8 mouse cellular contexts compared by ENCODE assay signal in the genomic region with DNA sequence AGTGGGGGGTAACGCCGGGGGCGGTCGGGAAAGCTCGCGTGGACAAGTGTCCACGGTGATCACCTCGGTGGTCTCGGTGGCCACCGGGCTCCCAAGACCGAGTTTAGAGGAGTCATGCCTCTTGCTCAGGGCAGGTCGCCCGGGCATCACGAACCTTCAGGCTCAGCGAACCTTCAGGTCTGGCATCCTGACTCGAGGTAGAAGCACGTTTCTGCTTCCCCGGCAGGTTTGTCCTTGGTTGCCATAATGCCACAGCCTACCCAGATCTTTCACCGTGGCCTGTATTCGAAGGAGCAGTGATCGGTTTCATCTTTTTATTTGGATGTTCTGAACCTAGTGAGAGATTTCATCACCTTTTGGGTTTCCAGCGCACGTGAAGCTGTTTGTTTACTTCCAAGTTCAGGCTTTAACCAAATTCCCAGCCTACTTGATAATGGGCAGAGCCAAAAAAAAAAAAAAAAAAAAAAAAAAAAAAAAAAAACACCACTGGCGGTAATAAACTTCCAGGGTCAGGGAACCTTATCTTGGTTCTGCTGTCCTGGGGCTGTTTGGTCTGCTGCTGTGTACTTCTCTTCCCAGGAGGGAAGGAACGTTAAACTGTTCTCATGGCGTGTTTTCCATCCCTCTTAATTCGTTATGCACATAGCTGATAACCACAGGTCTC. TPM values are rescaled to one million over a fixed set of nuclear protein-coding genes. Genes with fewer than 3 reads are reported as not detected.
DNase-seq lines count a peak whose midpoint lies in the region; ATAC-seq and TF ChIP-seq lines count a peak whose summit lies in the region.

No protein-coding gene starts in this region.

- no peaks in the 10 kb centered on the region for H3K36me3 ChIP-seq in neural tube, embryonic 11.5 days (ENCODE audit: control insufficient read depth, insufficient read depth, low read length)
- H3K36me3 ChIP-seq in limb, embryonic 10.5 days = no peaks in the 10 kb centered on the region
- H3K36me3 ChIP-seq in midbrain, postnatal 0 days (ENCODE audit: insufficient read depth, low read length) = no peaks in the 10 kb centered on the region

- 1% methylated on average over 27 of the region's 27 CpGs for WGBS in neural tube, embryonic 11.5 days
- WGBS in limb, embryonic 10.5 days = 2% methylated on average over 27 of the region's 27 CpGs
- 1% methylated on average over 27 of the region's 27 CpGs for WGBS in midbrain, postnatal 0 days

- DNase-seq in CD4-positive, CD25-positive, alpha-beta regulatory T cell, adult 2 months (ENCODE audit: low read depth, low spot score) = peak; percentile 62
- no peak for DNase-seq in neural tube, embryonic 11.5 days (ENCODE audit: low spot score)
- DNase-seq in neural tube, embryonic 10.5 days (ENCODE audit: extremely low spot score, low spot score) = no peak
- DNase-seq in fibroblast of lung, adult 2 months (ENCODE audit: low read depth) = peak; percentile 11
- no peak for DNase-seq in limb, embryonic 10.5 days (ENCODE audit: low spot score)
- peak; percentile 12 for DNase-seq in midbrain, postnatal 0 days (ENCODE audit: low spot score)
- no peak for DNase-seq in cerebellum, postnatal 4 days (ENCODE audit: low spot score in 2 of 2)

- peak overlapping the region; percentile 49 for H3K4me2 ChIP-seq in neural tube, embryonic 11.5 days (ENCODE audit: low read depth)
- peak overlapping the region; percentile 53 for H3K4me2 ChIP-seq in midbrain, postnatal 0 days (ENCODE audit: low read depth, low read length, poor library complexity, severe bottlenecking)

- TF ChIP-seq CTCF in midbrain, postnatal 0 days (IDR thresholded peaks at IDR 0.05) = no peak

- H3K9me3 ChIP-seq in neural tube, embryonic 11.5 days (ENCODE audit: control insufficient read depth, low read length) = no peaks in the 10 kb centered on the region
- no peaks in the 10 kb centered on the region for H3K9me3 ChIP-seq in limb, embryonic 10.5 days (replicated peaks)
- H3K9me3 ChIP-seq in midbrain, postnatal 0 days (ENCODE audit: low read length) = no peaks in the 10 kb centered on the region

- peak overlapping the region; percentile 67 for H3K9ac ChIP-seq in neural tube, embryonic 11.5 days (ENCODE audit: low read length)
- H3K9ac ChIP-seq in midbrain, postnatal 0 days (replicated peaks; ENCODE audit: low read length, poor library complexity, severe bottlenecking) = peak overlapping the region; percentile 60

- peak overlapping the region; percentile 82 for H3K27ac ChIP-seq in neural tube, embryonic 11.5 days (ENCODE audit: low read depth, low read length)
- peak overlapping the region; percentile 94 for H3K27ac ChIP-seq in limb, embryonic 10.5 days
- H3K27ac ChIP-seq in midbrain, postnatal 0 days (ENCODE audit: low read depth, low read length) = peak overlapping the region; percentile 75

- H3K4me3 ChIP-seq in neural tube, embryonic 11.5 days (ENCODE audit: low read depth, low read length) = peak overlapping the region; percentile 71
- H3K4me3 ChIP-seq in limb, embryonic 10.5 days = peak overlapping the region; percentile 80
- H3K4me3 ChIP-seq in midbrain, postnatal 0 days (ENCODE audit: low read depth, low read length) = peak overlapping the region; percentile 55

- H3K27me3 ChIP-seq in neural tube, embryonic 11.5 days (ENCODE audit: control insufficient read depth, insufficient read depth, low read length) = no peaks in the 10 kb centered on the region
- H3K27me3 ChIP-seq in limb, embryonic 10.5 days (ENCODE audit: low read depth, poor library complexity, severe bottlenecking) = no peaks in the 10 kb centered on the region
- H3K27me3 ChIP-seq in midbrain, postnatal 0 days (ENCODE audit: insufficient read depth, low read length) = no peaks in the 10 kb centered on the region

- H3K4me1 ChIP-seq in neural tube, embryonic 11.5 days (ENCODE audit: control insufficient read depth, insufficient read depth, low read length) = 0 out of 2 replicates have a peak, but pooled peaks cover 2% of the 10 kb centered on the region
- H3K4me1 ChIP-seq in limb, embryonic 10.5 days = peaks cover 15% of the 10 kb centered on the region
- H3K4me1 ChIP-seq in midbrain, postnatal 0 days (ENCODE audit: insufficient read depth, low read length) = no peaks in the 10 kb centered on the region; the same call in 1 of the 2 replicates

- no peak for ATAC-seq in CD4-positive, CD25-positive, alpha-beta regulatory T cell, adult 4 months
- ATAC-seq in neural tube, embryonic 11.5 days (ENCODE audit: insufficient read depth, low FRiP score, low TSS enrichment) = no peak
- peak; percentile 3; the same call in 1 of the 2 replicates for ATAC-seq in midbrain, postnatal 0 days (ENCODE audit: low FRiP score)

RNA-seq across cellular contexts. Expression of a gene that starts 0.8 kb away (rescaled TPM):
- 1 to 10 TPM; 2.4 to 4.1 TPM for polyA plus RNA-seq in CD4-positive, CD25-positive, alpha-beta regulatory T cell, adult 4 months (2017; shearing (Covaris generic))
- 17.8 and 19.4 TPM in 2 replicates for polyA plus RNA-seq in neural tube, embryonic 11.5 days (2014; fragmentation: Nextera tagmentation; extraction: Ambion mirVana)
- 11.6 and 11.8 TPM in 2 replicates for polyA plus RNA-seq in limb, embryonic 10.5 days (2016; fragmentation: Nextera tagmentation; extraction: Ambion mirVana)
- 46.5 and 59.2 TPM in 2 replicates for total RNA-seq in midbrain, postnatal 0 days (2014; rRNA removed)
- polyA plus RNA-seq in midbrain, postnatal 0 days (2015; fragmentation: Nextera tagmentation; extraction: Ambion mirVana) = 24.8 and 27.8 TPM in 2 replicates

RNA-seq across cellular contexts. Expression of a gene that starts 23.3 kb away (rescaled TPM):
- polyA plus RNA-seq in CD4-positive, CD25-positive, alpha-beta regulatory T cell, adult 4 months (2017; shearing (Covaris generic)) = not detected
- polyA plus RNA-seq in neural tube, embryonic 11.5 days (2014; fragmentation: Nextera tagmentation; extraction: Ambion mirVana) = not detected in 2 replicates
- polyA plus RNA-seq in limb, embryonic 10.5 days (2016; fragmentation: Nextera tagmentation; extraction: Ambion mirVana) = not detected in 2 replicates
- total RNA-seq in midbrain, postnatal 0 days (2014; rRNA removed) = not detected in 2 replicates
- polyA plus RNA-seq in midbrain, postnatal 0 days (2015; fragmentation: Nextera tagmentation; extraction: Ambion mirVana) = not detected in 2 replicates

RNA-seq across cellular contexts. Expression of a gene that starts 30.2 kb away (rescaled TPM):
- polyA plus RNA-seq in CD4-positive, CD25-positive, alpha-beta regulatory T cell, adult 4 months (2017; shearing (Covaris generic)) = not detected
- polyA plus RNA-seq in neural tube, embryonic 11.5 days (2014; fragmentation: Nextera tagmentation; extraction: Ambion mirVana) = 44.2 and 48.9 TPM in 2 replicates
- 22.9 and 29.2 TPM in 2 replicates for polyA plus RNA-seq in limb, embryonic 10.5 days (2016; fragmentation: Nextera tagmentation; extraction: Ambion mirVana)
- total RNA-seq in midbrain, postnatal 0 days (2014; rRNA removed) = 34.1 and 35.6 TPM in 2 replicates
- polyA plus RNA-seq in midbrain, postnatal 0 days (2015; fragmentation: Nextera tagmentation; extraction: Ambion mirVana) = 30.9 and 31.5 TPM in 2 replicates

Comparison
In these comparisons a context has a peak if more than half of its experiments do, and no peak if none do; other contexts are left out.
1. DNase-seq: peak in CD4-positive, CD25-positive, alpha-beta regulatory T cell, adult 2 months (single experiment), fibroblast of lung, adult 2 months (single experiment) and midbrain, postnatal 0 days (single experiment); none in neural tube, embryonic 11.5 days (single experiment), neural tube, embryonic 10.5 days (single experiment), limb, embryonic 10.5 days (single experiment) and cerebellum, postnatal 4 days (0 of 2).
2. RNA of a gene that starts 30.2 kb away (polyA plus RNA-seq): 44.2 to 48.9 TPM in neural tube, embryonic 11.5 days, 30.9 to 31.5 TPM in midbrain, postnatal 0 days and 22.9 to 29.2 TPM in limb, embryonic 10.5 days; not detected in CD4-positive, CD25-positive, alpha-beta regulatory T cell, adult 4 months; every median in the first group is over 10 times any median in the second.
3. Peak in every context shown above with its lines, with median percentiles within 50 percentile points of each other: H3K27ac ChIP-seq and H3K4me3 ChIP-seq.